Mouse (Mus musculus) 3T3-L1 (cell line): ENCODE results near the gene Lpcat2b.
A peak's percentile ranks its signal among the peaks of the same experiment; 100 is the strongest.
"Not testable (repeated sequence)": the region's sequence is repeated elsewhere in the genome, so short reads cannot be mapped to it uniquely, and the experiment has no call there.

Experiments used
- DNase-seq: peaks from one replicate; pipeline ENCODE4 v3.0.0-alpha.2; 2015; ENCODE audit warnings: low read depth, low spot score

Gene Lpcat2b

DNA sequence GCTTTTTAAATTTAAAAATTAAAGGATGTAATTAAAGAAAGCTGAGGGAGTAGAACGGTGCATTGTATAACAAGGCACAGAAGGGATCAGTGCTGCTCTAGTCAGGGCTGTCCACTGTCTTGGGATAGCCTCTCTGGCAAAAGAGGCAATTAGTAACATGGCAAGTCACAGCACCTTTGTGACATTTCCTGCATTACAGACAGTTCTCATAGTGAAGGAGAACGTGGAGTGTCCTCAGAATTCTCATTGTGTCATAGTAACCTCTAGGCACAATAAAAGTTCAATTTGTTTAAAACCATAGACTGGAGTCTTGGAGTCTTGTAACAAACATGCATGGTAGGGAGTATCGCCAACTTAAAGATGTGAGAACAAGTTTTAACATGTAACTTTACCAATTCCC is at the start of gene Lpcat2b:
Gene Lpcat2b (plus strand): TSS at position 301 of the 400 bp plus-strand sequence.
- no peak for DNase-seq

DNA sequence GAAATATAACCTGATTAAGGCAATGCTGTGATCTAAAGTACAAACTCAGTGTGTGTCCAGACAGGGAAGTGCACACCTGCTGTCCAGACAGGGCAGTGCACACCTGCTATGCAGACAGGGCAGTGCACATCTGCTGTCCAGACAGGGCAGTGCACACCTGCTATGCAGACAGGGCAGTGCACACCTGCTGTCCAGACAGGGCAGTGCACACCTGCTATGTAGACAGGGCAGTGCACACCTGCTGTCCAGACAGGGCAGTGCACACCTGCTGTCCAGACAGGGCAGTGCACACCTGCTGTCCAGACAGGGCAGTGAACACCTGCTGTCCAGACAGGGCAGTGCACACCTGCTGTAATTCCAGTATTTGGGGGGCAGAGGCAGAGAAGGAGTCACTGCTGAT is 44.9 kb upstream of the Lpcat2b start:
- DNase-seq = not testable (repeated sequence)

DNA sequence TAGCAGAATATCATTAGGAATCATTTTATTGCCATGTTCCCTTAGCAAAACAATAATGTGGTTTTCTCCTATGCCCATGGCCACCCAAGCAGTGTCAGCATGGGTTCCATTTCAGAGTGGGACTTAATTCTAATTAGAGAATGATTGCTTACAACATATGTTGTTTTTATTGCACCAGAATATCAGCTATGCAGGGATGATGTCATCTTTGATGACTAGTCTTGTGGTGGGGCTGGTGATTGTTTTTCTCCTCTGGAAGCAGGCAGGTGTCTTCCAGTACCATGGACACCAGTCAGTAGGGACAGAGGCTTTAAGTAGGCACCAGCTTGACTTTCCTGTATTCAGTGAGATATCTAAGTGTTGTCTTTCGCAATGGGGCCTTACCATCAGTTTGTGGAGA is 43.6 kb upstream of the Lpcat2b start:
- peak; percentile 43 for DNase-seq

DNA sequence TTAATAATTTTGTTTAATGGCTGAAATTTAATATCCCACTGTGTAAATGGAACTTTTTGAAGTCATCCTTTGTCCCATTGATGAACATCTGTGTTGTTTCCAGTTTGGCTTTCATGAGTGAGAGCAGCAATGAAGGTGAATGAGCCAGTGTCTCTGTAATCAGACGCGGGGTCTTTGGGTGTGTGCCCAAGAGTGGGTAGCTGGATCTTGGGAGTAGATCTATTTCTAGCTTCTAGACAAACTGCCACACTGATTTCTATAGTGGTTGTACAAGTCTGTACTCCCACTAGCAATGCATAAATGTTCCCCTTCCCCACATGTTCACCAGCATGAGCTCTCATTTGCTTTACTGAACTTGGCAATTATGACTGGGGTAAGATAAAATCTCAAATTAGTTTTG is 42.0 kb upstream of the Lpcat2b start:
- no peak for DNase-seq

DNA sequence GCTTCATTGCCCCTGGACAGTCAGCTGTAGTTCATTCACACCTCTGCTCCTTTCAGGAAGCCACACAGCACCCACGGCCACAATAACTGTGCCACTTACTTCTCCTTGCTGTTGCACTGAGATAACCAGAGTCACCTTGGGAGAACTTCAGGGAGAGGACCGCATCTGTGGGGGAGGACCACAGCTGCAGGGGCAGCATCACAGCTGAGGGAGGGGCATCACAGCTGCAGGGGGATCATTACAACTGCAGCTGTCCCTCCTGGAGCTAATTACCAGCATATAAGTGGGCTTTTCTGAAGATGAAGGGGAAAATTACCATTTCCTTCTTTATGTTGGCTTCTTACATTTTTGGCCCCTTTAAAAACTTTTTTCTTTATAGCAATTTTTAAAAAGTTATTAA is 36.9 kb upstream of the Lpcat2b start:
- DNase-seq = no peak

DNA sequence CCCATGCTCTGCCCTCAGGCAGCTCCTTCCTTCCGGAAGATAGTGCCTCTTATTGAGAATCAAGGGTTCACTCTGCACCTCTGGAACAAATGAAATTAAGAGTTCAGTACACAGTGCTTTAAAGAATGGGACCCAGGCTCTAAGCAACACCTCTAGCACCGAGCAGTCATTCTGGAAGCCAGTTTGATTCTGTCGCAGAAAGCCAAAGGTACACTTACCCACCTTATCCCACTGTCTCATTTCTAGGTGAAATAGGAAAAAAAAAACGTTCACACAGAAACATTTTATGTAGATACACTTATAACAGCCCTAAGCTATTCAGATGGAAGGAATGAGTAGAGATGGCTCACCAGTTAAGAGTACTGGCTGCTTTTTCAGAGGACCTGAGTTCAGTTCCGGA is 28.9 kb upstream of the Lpcat2b start, which contains the start of gene Ephx4:
Gene Ephx4 (plus strand): TSS at position 301 of the 400 bp plus-strand sequence.
- DNase-seq = no peak

DNA sequence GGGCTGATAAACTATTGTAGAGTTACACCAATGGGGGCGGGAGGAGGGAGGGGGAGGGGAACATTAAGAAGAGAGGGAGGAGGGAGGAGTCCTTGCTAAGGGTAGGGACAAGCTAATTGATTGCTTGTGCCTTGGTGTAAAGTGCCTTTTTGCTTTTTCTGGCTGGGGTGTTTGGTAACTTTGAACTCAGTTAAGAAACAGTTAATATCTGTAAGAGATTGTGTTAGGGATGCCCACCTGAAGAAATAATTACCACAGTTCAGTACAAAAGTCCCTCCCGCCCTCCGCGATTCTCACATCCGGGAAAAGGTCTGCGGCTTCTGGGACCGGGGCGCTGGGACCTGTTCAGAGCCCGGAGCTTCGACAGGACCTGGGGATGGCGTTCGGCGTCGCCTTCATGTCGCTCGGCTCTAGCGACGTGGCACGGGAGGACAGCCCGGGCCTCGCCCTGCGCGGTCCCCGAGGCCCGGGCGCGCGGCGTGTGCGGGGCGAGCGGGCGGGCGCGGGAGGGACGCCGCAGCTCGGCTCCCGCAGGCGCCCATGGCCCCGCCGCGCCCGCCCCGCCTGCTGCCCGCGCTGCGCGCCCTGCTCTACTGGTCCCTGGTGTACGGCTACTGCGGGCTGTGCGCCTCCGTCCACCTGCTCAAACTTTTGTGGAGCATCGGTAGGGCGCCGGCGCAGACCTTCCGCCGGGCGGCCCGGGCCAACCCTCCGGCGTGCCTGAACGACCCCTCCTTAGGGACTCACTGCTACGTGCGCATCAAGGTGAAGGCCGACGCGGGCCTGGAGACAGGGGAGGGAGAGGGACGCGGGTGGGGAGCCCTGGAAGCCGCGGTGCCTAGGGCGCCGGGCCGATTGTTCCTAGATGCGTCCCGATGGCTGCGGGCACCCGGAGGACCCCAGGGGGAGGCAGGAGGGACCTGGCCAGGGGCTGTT is 28.1 kb upstream of the Lpcat2b start:
- no peak for DNase-seq

DNA sequence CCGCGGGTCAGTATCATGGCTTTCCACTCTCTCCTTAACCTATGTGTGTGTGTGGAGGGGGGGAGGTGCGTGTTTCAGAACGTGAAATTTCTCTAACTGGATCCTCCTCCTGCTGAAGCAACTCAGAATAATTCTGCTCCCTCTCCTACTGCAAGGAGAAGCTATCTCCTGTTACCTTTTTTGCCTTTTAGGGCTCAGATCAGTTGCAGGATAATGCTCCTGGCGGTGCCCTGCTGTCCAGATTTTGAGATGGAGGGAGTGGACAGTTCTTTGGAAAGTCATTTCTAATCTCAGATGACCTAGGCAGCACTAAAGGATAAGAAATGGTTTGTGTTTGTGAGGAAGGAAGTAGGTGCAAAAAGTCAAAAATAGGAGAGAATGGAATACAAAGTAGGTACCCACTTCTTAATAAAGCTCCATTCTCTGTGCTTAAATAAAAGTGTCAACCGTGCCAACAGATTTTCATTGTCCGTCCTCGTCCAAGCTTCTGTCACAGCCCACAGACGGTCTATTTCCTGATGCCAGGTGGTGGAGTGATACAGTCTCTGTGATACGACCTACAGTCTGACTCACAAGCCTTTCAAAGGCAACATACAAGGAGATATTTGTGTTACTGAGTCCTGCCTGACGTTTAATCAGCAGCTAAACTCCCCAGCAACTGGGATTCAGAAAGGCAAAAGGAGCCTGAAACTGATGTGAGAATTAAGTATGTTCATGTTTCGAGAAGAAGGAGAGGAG is 27.2 kb upstream of the Lpcat2b start:
- DNase-seq = no peak

GRCm38 (mm10) chr5:107405361-107405760 is 26.0 kb upstream of the Lpcat2b start:
- no peak for DNase-seq

DNA sequence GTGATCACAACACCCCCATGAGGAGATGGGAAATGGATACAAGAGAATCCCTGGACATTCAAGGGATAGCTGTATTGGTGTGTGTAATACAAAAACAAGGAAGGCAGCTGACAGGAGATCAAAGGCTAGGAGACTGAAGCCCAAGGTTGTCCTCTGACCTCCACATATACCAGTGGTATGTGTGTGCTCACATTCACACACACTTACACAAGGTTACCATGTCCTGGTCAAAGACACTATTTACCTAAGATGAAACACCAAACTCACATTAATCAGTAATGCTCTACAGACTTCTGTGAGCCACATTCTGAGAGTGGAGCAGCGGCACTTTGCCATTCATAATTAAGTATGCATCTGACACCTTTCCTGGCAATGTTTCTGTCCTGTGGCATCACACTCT is 21.0 kb upstream of the Lpcat2b start:
- DNase-seq = no peak

DNA sequence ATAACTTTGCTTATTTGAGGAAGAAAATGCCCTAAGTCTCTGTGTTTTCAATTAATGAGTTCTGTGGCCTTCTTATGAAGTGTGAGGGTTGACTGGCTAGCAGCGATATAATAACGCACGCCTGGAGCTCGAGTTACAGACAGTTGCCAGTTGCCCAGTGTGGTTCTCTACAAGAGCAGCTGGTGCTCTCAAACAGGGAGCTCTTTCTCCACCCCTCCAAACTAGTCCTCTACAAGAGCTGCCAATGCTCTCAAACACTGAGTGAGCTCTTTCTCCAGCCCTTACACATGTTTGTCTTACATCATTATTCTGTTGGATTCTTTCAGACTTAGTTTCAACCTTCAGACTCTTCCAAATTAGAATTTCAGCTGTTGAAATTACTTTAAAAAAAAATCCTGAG is 20.0 kb upstream of the Lpcat2b start:
- DNase-seq = no peak

DNA sequence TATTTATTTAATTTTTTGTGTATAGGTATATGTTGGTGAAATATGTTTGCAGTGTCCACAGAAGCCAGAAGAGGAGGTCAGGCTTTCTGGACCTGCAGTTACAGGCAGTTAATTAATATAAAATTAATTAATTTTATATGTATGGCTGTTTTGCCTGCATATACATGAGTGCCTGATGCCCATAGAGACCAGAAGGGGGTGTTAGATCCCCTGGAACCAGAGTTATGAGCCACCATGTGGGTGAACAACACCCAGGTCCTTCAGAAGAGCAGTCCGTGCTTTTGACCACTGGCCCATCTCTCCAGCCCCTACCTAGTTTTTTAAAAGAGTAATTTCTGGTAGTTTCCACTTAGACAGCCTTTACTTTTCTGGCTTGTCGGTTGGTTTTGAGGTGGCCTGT is 19.1 kb upstream of the Lpcat2b start:
- DNase-seq = no peak

DNA sequence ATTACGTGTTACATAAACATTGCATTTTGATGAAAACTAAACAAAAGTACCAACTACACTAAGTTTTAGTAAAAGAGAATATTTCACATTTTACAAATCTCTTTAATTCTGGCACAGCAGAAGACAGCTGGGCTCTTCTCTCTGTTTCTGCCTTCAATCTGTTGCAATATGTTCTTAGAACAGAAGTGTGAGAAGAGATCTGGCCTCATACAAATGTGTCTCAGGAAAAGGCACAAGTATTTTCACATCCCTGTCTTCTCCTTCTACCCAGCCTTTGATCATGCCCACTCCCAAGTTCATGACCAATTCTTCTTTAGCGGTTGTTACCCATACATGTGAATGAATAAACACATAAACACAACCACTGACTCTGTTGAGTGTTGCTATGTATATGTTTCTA is 16.3 kb upstream of the Lpcat2b start:
- no peak for DNase-seq

DNA sequence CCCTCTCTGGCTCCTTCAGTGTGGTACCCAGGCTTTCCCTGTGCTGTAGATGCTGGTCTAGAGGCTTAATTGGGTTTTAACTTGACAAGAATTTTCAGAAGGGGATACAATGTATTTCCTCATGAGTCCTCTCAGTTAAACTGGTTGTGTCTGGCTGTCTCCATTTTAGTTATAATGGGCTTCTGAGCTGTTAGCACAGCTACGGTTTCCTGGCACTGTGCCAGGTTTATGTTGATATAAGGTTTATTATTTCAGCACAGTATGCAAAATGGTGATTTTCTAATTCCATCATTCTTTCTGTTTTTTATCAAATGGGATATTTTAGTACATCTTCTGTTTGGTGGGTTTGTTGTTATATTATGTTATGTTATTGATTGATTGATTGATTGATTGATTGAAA is 9.7 kb upstream of the Lpcat2b start:
- no peak for DNase-seq

- DNase-seq = no peak
These were observed 2.7 kb downstream of the Lpcat2b start for GRCm38 (mm10) chr5:107434001-107434400.

- no peak for DNase-seq
These were observed 4.8 kb downstream of the Lpcat2b start for GRCm38 (mm10) chr5:107436185-107436584.

DNA sequence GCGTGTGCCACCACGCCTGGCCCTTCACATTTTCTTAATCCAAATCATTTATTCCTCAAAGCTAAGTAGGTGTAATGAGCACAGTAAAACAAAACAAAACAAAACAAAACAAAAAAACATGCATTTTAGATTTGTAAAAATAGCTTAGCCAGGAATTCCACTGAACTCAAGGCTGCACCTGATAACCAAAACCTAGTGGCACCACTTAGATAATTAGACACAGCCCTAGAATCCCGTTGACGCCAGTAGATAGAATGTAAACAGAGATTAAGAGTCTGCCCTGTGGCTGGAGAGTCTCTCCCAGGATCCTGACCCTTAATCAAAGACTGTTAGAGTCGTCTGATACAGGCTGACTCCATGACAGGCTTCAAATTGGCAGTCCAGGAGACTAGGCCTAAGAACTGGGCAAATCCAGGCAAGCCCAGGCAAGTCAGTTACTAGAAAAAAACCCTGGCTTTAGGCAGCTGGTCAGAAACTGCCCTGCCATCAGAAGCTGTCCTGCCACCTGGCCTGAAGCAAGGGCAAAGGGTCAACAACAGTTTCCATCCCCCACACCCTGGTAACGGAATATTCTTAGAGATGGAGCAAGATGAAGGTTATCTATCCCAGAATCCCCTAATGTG is 5.3 kb downstream of the Lpcat2b start:
- peak; percentile 40 for DNase-seq

DNA sequence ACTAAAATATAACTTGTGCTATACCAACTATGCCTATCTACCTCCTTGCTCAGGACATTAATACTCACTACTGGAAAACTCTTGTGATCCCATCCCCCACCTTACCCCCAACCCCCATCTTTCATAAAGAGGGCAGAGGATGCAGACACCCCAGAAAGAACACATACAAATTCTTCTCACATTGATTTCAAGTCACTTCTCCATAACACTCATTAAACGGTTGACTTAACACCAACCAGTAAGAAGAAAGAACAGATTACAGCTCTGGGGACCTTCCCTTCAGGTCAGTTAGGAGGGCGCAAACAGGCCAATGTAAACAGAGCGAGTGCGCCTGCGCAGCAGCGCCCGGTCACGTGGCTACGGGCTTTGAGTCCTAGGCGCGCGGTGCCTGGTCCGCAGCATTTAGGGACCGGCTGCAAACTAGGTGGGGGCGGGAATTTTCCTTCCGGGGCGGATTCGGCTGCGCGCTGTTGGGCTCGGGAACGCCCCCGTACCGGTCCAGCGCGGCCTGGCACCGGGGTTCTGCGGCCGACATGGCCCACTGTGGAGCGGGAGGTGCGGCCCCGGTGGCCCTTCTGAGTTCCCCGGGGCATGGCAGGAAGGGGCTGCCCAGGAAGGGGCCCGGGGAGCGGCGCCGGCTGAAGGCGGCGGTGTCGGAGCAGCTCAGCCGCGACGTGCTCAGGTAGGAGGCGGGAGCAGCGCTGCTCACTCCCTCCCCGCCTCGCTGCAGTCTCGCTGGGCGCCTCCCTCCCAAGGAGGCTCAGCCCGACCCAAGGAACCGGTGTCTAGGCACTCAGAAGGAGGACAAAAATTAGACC is 6.3 kb downstream of the Lpcat2b start, which contains the start of gene Btbd8:
Gene Btbd8 (plus strand): TSS at position 534 of the 818 bp plus-strand sequence.
- DNase-seq = peak; percentile 96

DNA sequence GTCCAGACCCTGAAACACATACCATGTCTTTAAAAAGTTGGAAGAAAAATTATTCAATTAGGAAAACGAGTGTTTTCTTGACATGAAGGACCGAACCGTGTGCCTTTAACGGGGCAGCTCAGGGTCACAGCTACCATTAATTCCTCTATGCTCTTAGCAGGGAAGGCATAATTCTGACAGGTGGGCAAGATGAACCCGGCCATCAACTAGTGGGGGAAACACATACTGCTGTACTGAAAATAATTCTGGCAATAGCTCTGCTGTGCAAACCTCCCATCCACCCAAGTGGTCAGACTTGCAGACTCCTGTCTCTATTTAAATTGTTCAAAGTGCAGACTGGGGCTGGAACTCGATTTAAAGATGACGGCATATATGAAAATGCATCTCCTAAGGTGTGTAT is 7.0 kb downstream of the Lpcat2b start:
- peak; percentile 41 for DNase-seq

DNA sequence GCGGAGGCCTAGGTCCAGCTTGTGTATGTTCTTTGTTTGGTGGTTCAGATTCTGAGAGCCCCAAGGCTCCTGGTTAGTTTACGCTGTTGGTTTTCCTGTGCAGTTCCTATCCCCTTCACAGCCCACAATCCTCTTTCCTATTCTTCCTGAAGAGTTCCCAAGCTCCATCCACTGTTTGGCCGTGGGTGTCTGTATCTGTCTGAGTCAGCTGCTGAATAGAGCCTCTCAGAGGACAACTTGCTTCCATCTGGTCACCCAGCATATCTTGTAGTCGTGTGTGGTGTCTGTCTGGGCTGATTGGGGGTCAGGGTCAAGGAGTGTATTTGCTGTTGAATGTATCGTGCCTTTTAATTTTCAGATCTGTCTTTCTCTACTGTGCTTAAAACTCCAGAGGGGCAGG is 10.5 kb downstream of the Lpcat2b start:
- DNase-seq = no peak

- no peak for DNase-seq
These were observed 12.9 kb downstream of the Lpcat2b start for GRCm38 (mm10) chr5:107444251-107444650.
